Mouse (Mus musculus): ENCODE measurements around the gene Sdc3. TPM values are rescaled to one million over a fixed set of nuclear protein-coding genes. Genes with fewer than 3 reads are reported as not detected.

Sdc3 gene
- total RNA-seq, 2 experiments from 2014 or later: 12.6 to 14.4 TPM

DNA sequence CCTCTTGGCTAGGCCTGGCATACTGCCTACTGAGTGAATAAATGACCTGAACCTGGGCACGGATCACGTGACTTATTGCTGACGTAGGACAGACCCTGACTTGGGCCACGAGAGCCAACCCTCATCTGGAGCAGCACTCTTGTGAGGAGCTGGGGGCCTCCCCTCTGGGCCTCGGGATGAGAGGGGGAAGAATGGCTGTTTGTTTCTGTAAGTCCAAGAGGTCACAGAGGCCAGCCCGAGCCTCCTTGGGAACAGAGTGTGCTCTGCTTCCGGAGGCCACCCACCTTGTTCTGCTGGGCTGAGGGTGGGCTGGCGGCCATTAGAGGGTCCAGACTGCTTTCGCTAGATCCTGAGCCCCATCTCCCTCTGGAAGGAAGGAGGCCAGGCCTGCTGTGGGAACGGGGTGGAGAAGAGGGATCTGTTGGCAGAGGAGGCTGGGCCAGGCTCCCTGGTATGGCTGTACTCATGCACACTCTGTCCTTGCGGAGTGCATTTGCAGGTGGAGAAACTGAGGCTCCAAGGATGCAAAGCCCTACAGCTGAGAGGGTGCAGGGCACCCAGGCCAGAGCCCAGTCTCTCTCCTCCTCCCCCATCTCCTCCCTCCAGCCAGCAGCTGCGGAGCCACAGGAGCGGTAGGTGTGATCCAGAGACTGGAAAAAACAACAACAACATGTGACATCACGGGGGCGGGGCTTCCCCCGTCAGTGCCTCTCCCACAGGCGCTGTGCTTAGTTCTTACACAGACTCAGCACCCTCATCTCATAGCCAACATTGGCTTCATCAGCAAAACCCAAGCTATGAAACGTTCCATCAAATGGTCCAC is 36.7 kb downstream of the Sdc3 start:
- peak; percentile 64 for DNase-seq

DNA sequence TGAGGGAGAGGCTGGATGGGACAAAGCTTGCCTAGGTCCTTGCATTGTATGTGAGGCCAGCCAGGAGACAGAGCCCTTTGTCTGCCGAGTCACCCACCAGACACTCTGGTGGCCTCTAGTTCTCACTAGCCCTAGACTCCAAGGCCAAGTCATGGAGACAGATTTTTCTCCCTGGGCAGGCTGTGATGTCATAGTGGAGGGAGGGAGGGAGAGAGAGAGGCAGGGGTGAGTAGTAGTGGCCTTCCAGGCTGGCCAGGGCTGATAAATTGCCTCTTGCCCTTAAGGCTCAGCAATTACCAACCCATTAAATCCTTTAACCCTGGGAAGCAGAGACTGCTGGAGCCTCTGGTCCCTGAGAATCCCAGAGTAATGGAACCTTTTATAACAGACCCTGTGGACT is 41.8 kb downstream of the Sdc3 start:
- DNase-seq: no peak

DNA sequence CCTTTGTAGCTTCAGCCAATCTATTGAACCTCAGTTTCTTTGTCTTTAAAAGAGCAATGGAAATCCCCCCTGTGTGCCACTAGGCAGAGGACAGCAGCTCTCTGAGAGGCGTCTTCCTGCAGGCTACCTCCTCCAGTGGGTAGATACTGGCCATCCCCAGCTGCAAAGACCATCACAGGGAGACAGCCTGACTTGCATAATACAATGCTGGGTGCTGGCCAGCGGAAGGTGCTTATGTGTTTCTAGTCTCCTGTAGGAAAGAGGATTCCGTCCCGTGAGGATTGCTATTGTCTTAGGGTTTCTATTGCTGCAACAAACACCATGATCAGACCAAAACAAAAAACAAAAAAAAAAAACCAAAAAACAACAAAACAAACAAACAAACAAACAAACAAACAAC is 43.2 kb downstream of the Sdc3 start:
- no peak for DNase-seq

GRCm38 (mm10) chr4:130836281-130837061 is 44.1 kb downstream of the Sdc3 start:
- no peak for DNase-seq

GRCm38 (mm10) chr4:130838585-130838984 is 46.2 kb downstream of the Sdc3 start:
- DNase-seq: no peak

DNA sequence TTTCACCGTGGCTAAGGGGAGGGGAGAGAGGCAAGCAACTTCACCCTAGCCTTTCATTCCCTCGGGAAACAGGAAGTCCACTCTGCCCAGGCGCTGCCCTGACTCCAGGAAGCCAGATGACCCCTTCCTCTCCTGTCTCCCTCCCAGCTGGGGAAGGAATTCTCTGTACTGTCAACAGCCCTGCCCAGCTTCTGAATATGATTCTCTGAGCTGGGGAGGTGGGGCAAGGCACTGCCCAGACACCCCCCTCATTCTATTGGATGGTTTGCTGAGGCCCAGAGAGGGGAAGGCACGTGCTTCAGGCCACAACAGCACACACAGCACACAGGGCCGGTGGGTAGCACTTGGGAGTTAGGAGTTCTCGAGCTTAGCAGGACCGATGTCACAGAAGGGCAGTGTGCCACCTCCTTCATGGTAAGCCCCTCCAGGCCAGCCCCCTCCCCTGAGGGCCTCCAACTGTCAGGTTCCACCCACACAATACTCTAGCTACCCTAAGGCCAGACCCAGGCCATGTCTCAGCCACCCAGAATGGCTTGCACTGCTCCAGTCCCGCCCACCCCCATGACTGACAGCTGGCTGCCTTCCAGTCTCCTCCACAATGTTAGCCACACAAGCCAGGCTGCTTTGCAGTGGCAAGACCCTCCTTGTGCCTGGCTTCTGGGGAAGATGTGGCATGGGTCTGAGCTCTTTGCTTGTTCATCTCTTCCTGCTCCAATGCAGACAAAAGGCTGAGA is 48.9 kb downstream of the Sdc3 start:
- DNase-seq: no peak

- no peak for DNase-seq
Measured at GRCm38 (mm10) chr4:130848814-130849213, 56.5 kb downstream of the Sdc3 start.

DNA sequence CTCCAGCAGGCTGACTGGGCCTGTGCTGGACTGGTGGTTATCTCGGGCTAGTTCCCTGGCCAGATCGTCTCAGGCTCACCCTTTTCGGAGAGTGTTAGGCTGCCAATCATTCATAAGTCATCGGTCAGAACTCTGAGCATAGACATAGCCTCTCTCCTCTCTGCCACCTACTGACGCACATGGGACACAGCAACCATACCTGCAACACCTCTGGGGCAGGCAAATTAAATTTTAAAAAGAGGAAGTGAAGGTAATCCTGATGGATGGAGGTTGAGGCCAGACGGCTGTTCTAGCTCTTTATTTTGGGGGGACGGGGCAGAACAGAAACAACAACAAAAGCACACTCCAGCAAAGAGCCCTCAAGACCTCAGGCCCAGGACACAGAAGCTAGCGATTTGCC is 65.3 kb downstream of the Sdc3 start:
- no peak for DNase-seq

- no peak for DNase-seq
Measured at GRCm38 (mm10) chr4:130858880-130859279, 66.5 kb downstream of the Sdc3 start.

GRCm38 (mm10) chr4:130859467-130859866 is 67.1 kb downstream of the Sdc3 start:
- no peak for DNase-seq

- no peak for DNase-seq
Measured at GRCm38 (mm10) chr4:130860902-130861652, 68.7 kb downstream of the Sdc3 start.

- peak; percentile 61 for DNase-seq
Measured at GRCm38 (mm10) chr4:130861653-130862208, 69.4 kb downstream of the Sdc3 start.

DNA sequence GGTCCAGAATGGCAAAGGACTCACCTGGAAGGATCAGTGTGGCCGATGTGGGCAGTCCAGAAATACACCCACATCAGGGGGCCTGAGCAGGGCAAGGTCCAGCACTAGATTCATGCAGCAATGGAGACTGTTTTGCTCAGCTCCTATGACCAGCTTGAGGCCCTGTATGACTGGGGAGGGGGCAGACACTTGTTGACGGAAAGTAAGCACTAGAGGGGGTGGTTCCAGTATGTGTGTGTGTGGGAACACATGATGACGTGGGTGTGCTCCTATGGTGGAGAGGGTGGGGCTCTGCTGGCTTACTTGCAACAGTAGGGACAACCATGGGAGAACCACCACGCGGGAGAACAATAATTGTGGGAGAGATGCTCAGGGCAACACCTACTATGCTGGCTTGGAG is 70.2 kb downstream of the Sdc3 start:
- no peak for DNase-seq

DNA sequence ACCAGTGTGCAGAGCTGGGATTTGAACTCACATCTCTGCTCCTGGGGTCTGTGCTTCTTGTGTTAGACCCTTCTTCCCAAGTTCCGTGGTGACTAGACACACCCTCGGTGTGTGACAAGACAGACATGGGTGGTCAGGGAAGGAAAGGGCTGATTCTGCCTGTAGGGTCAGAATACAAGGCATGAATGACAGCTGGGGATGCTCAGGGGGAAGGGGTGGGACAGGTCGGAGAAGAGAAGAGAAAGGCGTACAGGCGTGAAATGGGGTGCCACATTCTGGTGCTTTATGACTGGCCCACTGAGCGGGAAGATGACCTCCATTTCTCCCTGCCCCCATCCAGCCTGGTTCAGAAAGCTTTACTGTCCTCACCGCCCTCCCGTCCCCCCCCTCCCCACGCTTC is 73.1 kb downstream of the Sdc3 start:
- DNase-seq: no peak

DNA sequence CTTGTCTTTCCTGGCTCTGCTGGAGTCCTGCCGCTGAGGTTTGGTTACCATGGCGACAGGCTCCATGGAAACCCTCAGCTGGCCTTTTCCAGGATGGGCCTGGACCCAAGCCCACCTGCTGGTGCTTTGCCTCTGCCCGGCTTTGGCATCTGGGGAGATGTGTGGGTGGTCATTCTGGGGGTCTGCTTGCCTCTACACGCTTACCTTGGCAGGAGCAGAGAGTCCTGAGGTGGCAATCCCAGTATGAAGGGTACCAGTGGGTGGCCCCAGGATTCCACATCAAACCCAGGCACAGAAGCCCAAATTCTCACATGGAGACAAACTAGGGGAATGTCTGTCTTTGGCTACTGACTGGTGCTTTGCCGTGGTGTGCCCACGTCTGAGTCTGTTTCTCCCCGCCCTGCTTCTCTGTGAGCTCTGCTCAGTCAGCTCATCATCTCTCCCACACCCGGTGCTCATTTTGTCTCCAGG is 73.6 kb downstream of the Sdc3 start:
- DNase-seq: no peak

GRCm38 (mm10) chr4:130867940-130868339 is 75.6 kb downstream of the Sdc3 start:
- DNase-seq: no peak

DNA sequence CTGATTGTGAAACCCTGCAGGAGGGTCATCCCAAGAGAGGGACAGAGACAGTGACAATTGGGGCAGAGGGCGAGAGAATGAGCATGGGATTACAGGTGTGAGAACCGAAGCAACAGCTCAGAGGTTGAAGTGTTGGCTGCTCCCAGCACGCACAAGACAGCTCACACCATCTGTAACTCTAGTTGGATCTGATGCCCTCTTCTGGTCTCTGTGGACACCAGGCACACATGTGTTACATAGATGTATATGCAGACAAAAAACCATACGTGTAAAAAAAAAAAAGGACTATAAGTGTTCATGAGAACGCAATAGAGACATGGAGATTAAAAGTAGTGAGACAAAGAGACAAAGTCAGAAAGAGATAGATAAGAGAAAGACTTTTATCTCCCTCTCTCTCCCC is 76.5 kb downstream of the Sdc3 start:
- no peak for DNase-seq

DNA sequence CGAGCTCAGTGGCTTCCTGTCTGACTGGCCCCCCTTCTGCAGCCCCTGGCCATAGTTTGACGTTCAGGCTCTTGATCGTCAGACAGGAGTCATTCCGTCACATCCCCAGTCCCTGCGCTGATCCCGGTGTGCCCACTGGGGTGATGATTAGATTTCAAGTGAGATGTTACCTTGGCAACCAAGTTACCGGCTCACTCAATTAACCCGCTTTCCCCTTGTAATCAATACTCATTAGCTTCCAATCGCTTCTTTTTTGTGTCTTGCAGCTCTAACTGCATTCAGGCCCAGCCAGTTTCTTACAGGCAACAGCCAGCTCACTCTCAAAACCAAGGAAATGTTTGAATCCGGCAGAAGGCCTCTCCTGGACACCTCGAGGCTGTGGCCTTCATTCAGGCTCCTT is 80.1 kb downstream of the Sdc3 start:
- DNase-seq: no peak

- DNase-seq: no peak
Measured at GRCm38 (mm10) chr4:130873440-130873839, 81.1 kb downstream of the Sdc3 start.

DNA sequence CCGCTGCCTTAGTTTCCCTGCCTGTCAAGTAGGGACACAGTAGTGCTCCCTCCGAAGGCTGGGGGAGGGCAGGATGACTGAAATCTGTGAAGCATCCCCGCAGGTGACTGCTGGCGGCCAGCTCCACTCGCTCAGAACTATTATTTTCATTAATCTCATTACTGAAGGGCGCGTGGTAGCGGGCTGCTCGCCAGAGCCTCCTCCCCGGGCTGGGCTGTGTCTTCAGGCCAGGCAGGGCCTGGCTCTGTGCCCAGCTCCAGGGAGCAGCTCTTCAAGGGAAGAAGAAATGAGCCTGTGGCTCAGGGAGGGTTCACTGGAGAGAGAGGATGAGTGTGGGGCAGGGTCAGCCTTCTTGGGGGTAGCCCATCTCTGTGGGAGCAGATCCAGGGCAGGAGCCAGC is 82.3 kb downstream of the Sdc3 start:
- peak; percentile 52 for DNase-seq
